Mouse (Mus musculus): ENCODE measurements at regions not wholly inside any gene's neighbourhood (a gene's known extent, or its start where the extent isn't known, plus 50 kb on each side); places are given as distances from the start of the nearest gene placed in this dataset.

GRCm38 (mm10) chr4:87718166-87718805 lies 314.9 kb downstream of the Mllt3 start:
- in situ Hi-C loops (cut with MboI, MseI), result no loop called here

- in situ Hi-C loops (cut with MboI, MseI), result no loop called here
Observed at GRCm38 (mm10) chr4:87715212-87715933, 317.8 kb downstream of the Mllt3 start.

- in situ Hi-C loops (cut with MboI, MseI), result no loop called here
Observed at GRCm38 (mm10) chr4:87712691-87713090, 320.5 kb downstream of the Mllt3 start.

- in situ Hi-C loops (cut with MboI, MseI), result no loop called here
Observed at GRCm38 (mm10) chr4:87712286-87712685, 320.9 kb downstream of the Mllt3 start.

GRCm38 (mm10) chr4:87711185-87711827 lies 321.9 kb downstream of the Mllt3 start:
- in situ Hi-C loops (cut with MboI, MseI), result no loop called here

GRCm38 (mm10) chr4:87708981-87709645 lies 324.1 kb downstream of the Mllt3 start:
- in situ Hi-C loops (cut with MboI, MseI), result no loop called here

- in situ Hi-C loops (cut with MboI, MseI), result no loop called here
Observed at GRCm38 (mm10) chr4:87707386-87707785, 325.8 kb downstream of the Mllt3 start.

GRCm38 (mm10) chr4:87702834-87703233 lies 330.3 kb downstream of the Mllt3 start:
- in situ Hi-C loops (cut with MboI, MseI), result no loop called here

GRCm38 (mm10) chr4:87702290-87702689 lies 330.9 kb downstream of the Mllt3 start:
- in situ Hi-C loops (cut with MboI, MseI), result no loop called here

GRCm38 (mm10) chr4:87701024-87701423 lies 332.1 kb downstream of the Mllt3 start:
- in situ Hi-C loops (cut with MboI, MseI), result no loop called here

- in situ Hi-C loops (cut with MboI, MseI), result no loop called here
Observed at GRCm38 (mm10) chr4:87700508-87700907, 332.7 kb downstream of the Mllt3 start.

GRCm38 (mm10) chr4:87699586-87699985 lies 333.6 kb downstream of the Mllt3 start:
- in situ Hi-C loops (cut with MboI, MseI), result no loop called here

GRCm38 (mm10) chr4:87698750-87699149 lies 334.4 kb downstream of the Mllt3 start:
- in situ Hi-C loops (cut with MboI, MseI), result no loop called here

- in situ Hi-C loops (cut with MboI, MseI), result no loop called here
Observed at GRCm38 (mm10) chr4:87696921-87697320, 336.2 kb downstream of the Mllt3 start.

- in situ Hi-C loops (cut with MboI, MseI), result no loop called here
Observed at GRCm38 (mm10) chr4:87695811-87696210, 337.4 kb downstream of the Mllt3 start.

- in situ Hi-C loops (cut with MboI, MseI), result no loop called here
Observed at GRCm38 (mm10) chr4:87692741-87693140, 340.4 kb downstream of the Mllt3 start.

GRCm38 (mm10) chr4:87684952-87685351 lies 348.2 kb downstream of the Mllt3 start:
- in situ Hi-C loops (cut with MboI, MseI), result no loop called here

- in situ Hi-C loops (cut with MboI, MseI), result no loop called here
Observed at GRCm38 (mm10) chr4:87682783-87683182, 350.4 kb downstream of the Mllt3 start.

GRCm38 (mm10) chr4:87671101-87671500 lies 362.1 kb downstream of the Mllt3 start:
- in situ Hi-C loops (cut with MboI, MseI), result no loop called here

GRCm38 (mm10) chr4:87670167-87670566 lies 363.0 kb downstream of the Mllt3 start:
- in situ Hi-C loops (cut with MboI, MseI), result no loop called here

- in situ Hi-C loops (cut with MboI, MseI), result no loop called here
Observed at GRCm38 (mm10) chr4:87669480-87669879, 363.7 kb downstream of the Mllt3 start.

- in situ Hi-C loops (cut with MboI, MseI), result no loop called here
Observed at GRCm38 (mm10) chr4:87668314-87668713, 364.9 kb downstream of the Mllt3 start.
